Mouse (Mus musculus) midbrain, embryonic 13.5 days (tissue): ENCODE results near the gene Hoxa1. TPM values are rescaled to one million over a fixed set of nuclear protein-coding genes. Genes with fewer than 3 reads are reported as not detected.

Source experiments
- ATAC-seq: fragments of 200-750 bp; cut with Nextera tagmentation; 2 replicates; pipeline ENCODE4 v1.8.0; 2017; ENCODE audit warnings: mild to moderate bottlenecking, moderate TSS enrichment, moderate library complexity
- H3K27ac ChIP-seq: fragments of 300-500 bp; sonication (generic); 2 replicates; pipeline ENCODE4 v1.5.1; 2015; ENCODE audit warnings: inconsistent platforms, mild to moderate bottlenecking, moderate library complexity
- H3K27me3 ChIP-seq: fragments of 300-500 bp; sonication (generic); 2 replicates; pipeline ENCODE4 v1.6.1; 2015; ENCODE audit warnings: mild to moderate bottlenecking, inconsistent platforms
- H3K36me3 ChIP-seq: fragments of 300-500 bp; sonication (generic); 2 replicates; pipeline ENCODE4 v1.6.1; 2015; ENCODE audit warnings: mild to moderate bottlenecking, inconsistent platforms
- H3K4me1 ChIP-seq: fragments of 300-500 bp; sonication (generic); replicated peaks from 2 replicates; pipeline ENCODE4 v1.6.1; 2015; ENCODE audit warnings: inconsistent platforms
- H3K4me2 ChIP-seq: fragments of 300-500 bp; sonication (generic); replicated peaks from 2 replicates; pipeline ENCODE4 v1.6.1; 2015; ENCODE audit warnings: moderate library complexity, mild to moderate bottlenecking, inconsistent platforms
- H3K4me3 ChIP-seq: fragments of 300-500 bp; sonication (generic); replicated peaks from 2 replicates; pipeline ENCODE4 v1.5.1; 2015; ENCODE audit warnings: mild to moderate bottlenecking, inconsistent platforms
- H3K9ac ChIP-seq: fragments of 300-500 bp; sonication (generic); replicated peaks from 2 replicates; pipeline ENCODE4 v1.6.1; 2015; ENCODE audit warnings: mild to moderate bottlenecking, inconsistent platforms
- H3K9me3 ChIP-seq: fragments of 300-500 bp; sonication (generic); 2 replicates; pipeline ENCODE4 v1.6.1; 2016; ENCODE audit warnings: mild to moderate bottlenecking, inconsistent platforms
- WGBS: fragments of 180-500 bp; shearing (Covaris S2); methylation state at CpG from one replicate; pipeline ENCODE4 v1.1.7; 2015; 5-methylcytosine and 5-hydroxymethylcytosine counted together
- polyA plus RNA-seq: library from polyadenylated mRNA; unstranded; fragments of >200 nt; fragmentation: Nextera tagmentation; extraction: Ambion mirVana; gene quantifications from 2 replicates; pipeline ENCODE4 v1.2.1, GENCODE M21; 2015

The Hoxa1 gene
- polyA plus RNA-seq: 0.07 and 0.09 TPM in 2 replicates

GRCm38 (mm10) chr6:52158276-52159051, at the start of gene Hoxa1:
Gene Hoxa1 (minus strand): TSS chr6:52158317.
- H3K27ac ChIP-seq: no peak within 1 kb of the TSS
- H3K4me3 ChIP-seq: peak within 1 kb of the TSS; percentile 45
- peak; percentile 79 for ATAC-seq
- 0 out of 2 replicates have a peak within 1 kb of the TSS, but pooled peaks have one; percentile 23 for H3K9ac ChIP-seq
- H3K9me3 ChIP-seq: no peaks in the 10 kb centered on the region
- H3K36me3 ChIP-seq: no peaks in the 10 kb centered on the region
- WGBS: under 1% methylated on average over 55 of the region's 55 CpGs
- H3K4me2 ChIP-seq: peak within 1 kb of the TSS; percentile 80
- peaks cover 10% of the 10 kb centered on the region for H3K4me1 ChIP-seq
- H3K27me3 ChIP-seq: peaks cover 98% of the 10 kb centered on the region

GRCm38 (mm10) chr6:52207684-52207976, 49.5 kb upstream of the Hoxa1 start:
- no peak overlapping the region for H3K4me3 ChIP-seq
- H3K27me3 ChIP-seq: peaks cover 100% of the 10 kb centered on the region
- peaks cover 15% of the 10 kb centered on the region for H3K4me1 ChIP-seq
- H3K9me3 ChIP-seq: no peaks in the 10 kb centered on the region
- no peak for ATAC-seq
- no peak overlapping the region for H3K4me2 ChIP-seq
- H3K9ac ChIP-seq: no peak overlapping the region
- no peak overlapping the region for H3K27ac ChIP-seq
- H3K36me3 ChIP-seq: no peaks in the 10 kb centered on the region

GRCm38 (mm10) chr6:52206882-52207683, 49.0 kb upstream of the Hoxa1 start:
- Histone ChIP-seq H3K4me2 (no peak overlapping the region), H3K4me3 (no peak overlapping the region), H3K4me1 (peaks cover 15% of the 10 kb centered on the region), H3K9me3 (no peaks in the 10 kb centered on the region), H3K27me3 (peaks cover 100% of the 10 kb centered on the region), H3K9ac (no peak overlapping the region), H3K36me3 (no peaks in the 10 kb centered on the region), H3K27ac (no peak overlapping the region)
- ATAC-seq: no peak
- WGBS: 4% methylated on average over 4 of the region's 4 CpGs

- no peak overlapping the region for H3K27ac ChIP-seq
- H3K4me3 ChIP-seq: no peak overlapping the region
- no peak overlapping the region for H3K4me2 ChIP-seq
- H3K27me3 ChIP-seq: peaks cover 100% of the 10 kb centered on the region
- under 1% methylated on average over 55 of the region's 55 CpGs for WGBS
- H3K4me1 ChIP-seq: peaks cover 15% of the 10 kb centered on the region
- H3K36me3 ChIP-seq: no peaks in the 10 kb centered on the region
- H3K9me3 ChIP-seq: no peaks in the 10 kb centered on the region
- H3K9ac ChIP-seq: no peak overlapping the region
- no peak for ATAC-seq
Observed at GRCm38 (mm10) chr6:52205638-52206621, 47.8 kb upstream of the Hoxa1 start.

- peaks cover 15% of the 10 kb centered on the region for H3K4me1 ChIP-seq
- no peak overlapping the region for H3K4me2 ChIP-seq
- peaks cover 100% of the 10 kb centered on the region for H3K27me3 ChIP-seq
- 5% methylated on average over 14 of the region's 14 CpGs for WGBS
- no peak overlapping the region for H3K9ac ChIP-seq
- H3K4me3 ChIP-seq: no peak overlapping the region
- H3K9me3 ChIP-seq: no peaks in the 10 kb centered on the region
- H3K27ac ChIP-seq: no peak overlapping the region
- no peaks in the 10 kb centered on the region for H3K36me3 ChIP-seq
- no peak for ATAC-seq
Observed at GRCm38 (mm10) chr6:52205221-52205620, 47.1 kb upstream of the Hoxa1 start.

- no peaks in the 10 kb centered on the region for H3K36me3 ChIP-seq
- peak within 1 kb of the TSS; percentile 14; the same call in 1 of the 2 replicates for H3K4me3 ChIP-seq
- peaks cover 15% of the 10 kb centered on the region for H3K4me1 ChIP-seq
- no peak within 1 kb of the TSS for H3K27ac ChIP-seq
- no peak within 1 kb of the TSS for H3K9ac ChIP-seq
- H3K9me3 ChIP-seq: no peaks in the 10 kb centered on the region
- WGBS: under 1% methylated on average over 65 of the region's 65 CpGs
- H3K27me3 ChIP-seq: peaks cover 100% of the 10 kb centered on the region
- ATAC-seq: no peak
- H3K4me2 ChIP-seq: peak within 1 kb of the TSS; percentile 29
Observed at GRCm38 (mm10) chr6:52204050-52204752, 46.1 kb upstream of the Hoxa1 start, which contains the start of gene Hoxa5. Gene Hoxa5 (minus strand): TSS chr6:52204587.

- Histone ChIP-seq H3K9ac (no peak overlapping the region), H3K4me2 (peak overlapping the region; percentile 29), H3K4me3 (peak overlapping the region; percentile 14; the same call in 1 of the 2 replicates), H3K36me3 (no peaks in the 10 kb centered on the region), H3K9me3 (no peaks in the 10 kb centered on the region), H3K4me1 (peaks cover 12% of the 10 kb centered on the region), H3K27ac (no peak overlapping the region), H3K27me3 (peaks cover 100% of the 10 kb centered on the region)
- no peak for ATAC-seq
- WGBS: under 1% methylated on average over 43 of the region's 46 CpGs
Observed at GRCm38 (mm10) chr6:52203371-52204049, 45.4 kb upstream of the Hoxa1 start.

- Histone ChIP-seq H3K9me3 (no peaks in the 10 kb centered on the region), H3K36me3 (no peaks in the 10 kb centered on the region), H3K27ac (no peak overlapping the region), H3K4me1 (peaks cover 10% of the 10 kb centered on the region), H3K4me2 (no peak overlapping the region), H3K9ac (no peak overlapping the region), H3K27me3 (peaks cover 100% of the 10 kb centered on the region), H3K4me3 (no peak overlapping the region)
- ATAC-seq: no peak
- WGBS: under 1% methylated on average over 10 of the region's 10 CpGs
Observed at GRCm38 (mm10) chr6:52203121-52203370, 44.9 kb upstream of the Hoxa1 start.

GRCm38 (mm10) chr6:52202362-52203120, 44.4 kb upstream of the Hoxa1 start:
- ATAC-seq: no peak
- Histone ChIP-seq H3K36me3 (no peaks in the 10 kb centered on the region), H3K9ac (no peak overlapping the region), H3K27ac (no peak overlapping the region), H3K9me3 (no peaks in the 10 kb centered on the region), H3K27me3 (peaks cover 100% of the 10 kb centered on the region), H3K4me3 (no peak overlapping the region), H3K4me1 (peaks cover 10% of the 10 kb centered on the region), H3K4me2 (no peak overlapping the region)
- WGBS: 1% methylated on average over 22 of the region's 22 CpGs

- H3K27ac ChIP-seq: no peak overlapping the region
- ATAC-seq: no peak
- peaks cover 100% of the 10 kb centered on the region for H3K27me3 ChIP-seq
- no peaks in the 10 kb centered on the region for H3K9me3 ChIP-seq
- no peak overlapping the region for H3K4me2 ChIP-seq
- peaks cover 10% of the 10 kb centered on the region for H3K4me1 ChIP-seq
- H3K4me3 ChIP-seq: no peak overlapping the region
- H3K36me3 ChIP-seq: no peaks in the 10 kb centered on the region
- 24% methylated on average over 1 of the region's 1 CpGs for WGBS
- no peak overlapping the region for H3K9ac ChIP-seq
Observed at GRCm38 (mm10) chr6:52201269-52201668, 43.2 kb upstream of the Hoxa1 start.
